Mouse (Mus musculus) cortical plate, adult 2 months (tissue): ENCODE results near the gene Msi1.

Source experiments
- CTCF ChIP-seq: fragments of 200-500 bp; IDR thresholded peaks from 2 replicates; pipeline ENCODE4 v1.5.1; 2011; ENCODE audit warnings: mild to moderate bottlenecking, control low read depth, low read length; ENCODE audit not compliant: insufficient read depth; ENCODE audit errors: extremely low read depth
- POLR2A ChIP-seq: fragments of 200-500 bp; IDR thresholded peaks from 2 replicates; pipeline ENCODE4 v1.6.1; 2011; ENCODE audit warnings: mild to moderate bottlenecking, low read length, control low read depth; ENCODE audit not compliant: insufficient read depth; ENCODE audit errors: extremely low read depth

- TF ChIP-seq POLR2A (no peak), CTCF (no peak)
Measured at GRCm38 (mm10) chr5:115405205-115405604, 24.2 kb upstream of the Msi1 start.
